Mouse (Mus musculus) cortical plate, adult 2 months (tissue): ENCODE measurements around the gene Trp53i13.

Experiments used
- CTCF ChIP-seq: fragments of 200-500 bp; IDR thresholded peaks from 2 replicates; pipeline ENCODE4 v1.5.1; 2011; ENCODE audit warnings: mild to moderate bottlenecking, control low read depth, low read length; ENCODE audit not compliant: insufficient read depth; ENCODE audit errors: extremely low read depth
- POLR2A ChIP-seq: fragments of 200-500 bp; IDR thresholded peaks from 2 replicates; pipeline ENCODE4 v1.6.1; 2011; ENCODE audit warnings: mild to moderate bottlenecking, low read length, control low read depth; ENCODE audit not compliant: insufficient read depth; ENCODE audit errors: extremely low read depth

- TF ChIP-seq CTCF: no peak
- TF ChIP-seq POLR2A: no peak
Measured at GRCm38 (mm10) chr11:77494344-77494676, 21.5 kb downstream of the Trp53i13 start.
